Mouse (Mus musculus) limb, embryonic 12.5 days (tissue): ENCODE results near the gene Rasgrf1. TPM values are rescaled to one million over a fixed set of nuclear protein-coding genes. Genes with fewer than 3 reads are reported as not detected.
"Not testable (repeated sequence)": the region's sequence is repeated elsewhere in the genome, so short reads cannot be mapped to it uniquely, and the experiment has no call there.

Experiments used
- ATAC-seq: fragments of 200-750 bp; cut with Nextera tagmentation; 2 replicates; pipeline ENCODE4 v1.8.0; 2017; ENCODE audit warnings: low read depth, moderate TSS enrichment; ENCODE audit not compliant: insufficient number of reproducible peaks, insufficient read depth, low FRiP score, low TSS enrichment
- H3K27ac ChIP-seq: fragments of 300-500 bp; sonication (generic); 2 replicates; pipeline ENCODE4 v1.5.1; 2016; ENCODE audit warnings: mild to moderate bottlenecking, moderate library complexity
- H3K27me3 ChIP-seq: fragments of 300-500 bp; sonication (generic); 2 replicates; pipeline ENCODE4 v1.6.1; 2016; ENCODE audit warnings: mild to moderate bottlenecking, moderate library complexity
- H3K36me3 ChIP-seq: fragments of 300-500 bp; sonication (generic); 2 replicates; pipeline ENCODE4 v1.6.1; 2016; ENCODE audit warnings: mild to moderate bottlenecking, moderate library complexity
- H3K4me1 ChIP-seq: fragments of 300-500 bp; sonication (generic); replicated peaks from 2 replicates; pipeline ENCODE4 v1.6.1; 2016
- H3K4me2 ChIP-seq: fragments of 300-500 bp; sonication (generic); 2 replicates; pipeline ENCODE4 v1.6.1; 2016; ENCODE audit warnings: mild to moderate bottlenecking, moderate library complexity
- H3K4me3 ChIP-seq: fragments of 300-500 bp; sonication (generic); replicated peaks from 2 replicates; pipeline ENCODE4 v1.5.1; 2016; ENCODE audit warnings: mild to moderate bottlenecking
- H3K9ac ChIP-seq: fragments of 300-500 bp; sonication (generic); replicated peaks from 2 replicates; pipeline ENCODE4 v1.6.1; 2016; ENCODE audit warnings: mild to moderate bottlenecking, moderate library complexity
- H3K9me3 ChIP-seq: fragments of 300-500 bp; sonication (generic); 2 replicates; pipeline ENCODE4 v1.6.1; 2016; ENCODE audit warnings: mild to moderate bottlenecking, moderate library complexity
- WGBS: fragments of 180-500 bp; shearing (Covaris S2); methylation state at CpG from one replicate; pipeline ENCODE4 v1.1.7; 2016; 5-methylcytosine and 5-hydroxymethylcytosine counted together
- polyA plus RNA-seq: library from polyadenylated mRNA; unstranded; fragments of >200 nt; fragmentation: Nextera tagmentation; extraction: Ambion mirVana; gene quantifications from 2 replicates; pipeline ENCODE4 v1.2.1, GENCODE M21; 2016

Gene Rasgrf1
- polyA plus RNA-seq, 1 experiment from 2014 or later: 0.11 TPM

- Histone ChIP-seq H3K4me3 (no peak overlapping the region), H3K27me3 (peaks cover 3% of the 10 kb centered on the region; the same call in 1 of the 2 replicates), H3K4me1 (no peaks in the 10 kb centered on the region), H3K4me2 (no peak overlapping the region), H3K9me3 (no peaks in the 10 kb centered on the region), H3K27ac (no peak overlapping the region), H3K36me3 (no peaks in the 10 kb centered on the region), H3K9ac (no peak overlapping the region)
- no peak for ATAC-seq
- 89% methylated on average over 2 of the region's 2 CpGs for WGBS
Observed at GRCm38 (mm10) chr9:90060574-90060875, 150.8 kb downstream of the Rasgrf1 start.

- not testable (repeated sequence) for H3K27me3 ChIP-seq, H3K4me3 ChIP-seq, H3K27ac ChIP-seq, H3K9me3 ChIP-seq, ATAC-seq, H3K4me1 ChIP-seq, H3K9ac ChIP-seq, H3K4me2 ChIP-seq, H3K36me3 ChIP-seq
- 89% methylated on average over 5 of the region's 5 CpGs for WGBS
Observed at GRCm38 (mm10) chr9:90060932-90061331, 151.2 kb downstream of the Rasgrf1 start.

GRCm38 (mm10) chr9:90067341-90067740 is 157.6 kb downstream of the Rasgrf1 start:
- Histone ChIP-seq H3K36me3 (no peaks in the 10 kb centered on the region), H3K4me3 (no peak overlapping the region), H3K9me3 (no peaks in the 10 kb centered on the region), H3K27ac (no peak overlapping the region), H3K9ac (no peak overlapping the region), H3K4me1 (no peaks in the 10 kb centered on the region), H3K27me3 (no peaks in the 10 kb centered on the region), H3K4me2 (no peak overlapping the region)
- no peak for ATAC-seq
- 94% methylated on average over 2 of the region's 2 CpGs for WGBS

GRCm38 (mm10) chr9:90068786-90069185 is 159.1 kb downstream of the Rasgrf1 start:
- no peak for ATAC-seq
- Histone ChIP-seq H3K9me3 (no peaks in the 10 kb centered on the region), H3K4me2 (no peak overlapping the region), H3K4me1 (no peaks in the 10 kb centered on the region), H3K36me3 (no peaks in the 10 kb centered on the region), H3K27ac (no peak overlapping the region), H3K9ac (no peak overlapping the region; the same call in 1 of the 2 replicates), H3K4me3 (no peak overlapping the region), H3K27me3 (no peaks in the 10 kb centered on the region)
- WGBS: 82% methylated on average over 6 of the region's 6 CpGs

GRCm38 (mm10) chr9:90069485-90069884 is 159.8 kb downstream of the Rasgrf1 start:
- no peaks in the 10 kb centered on the region for H3K9me3 ChIP-seq
- no peak overlapping the region for H3K27ac ChIP-seq
- WGBS: 74% methylated on average over 7 of the region's 7 CpGs
- no peak overlapping the region for H3K4me3 ChIP-seq
- H3K4me1 ChIP-seq: no peaks in the 10 kb centered on the region
- H3K9ac ChIP-seq: no peak overlapping the region
- no peaks in the 10 kb centered on the region for H3K27me3 ChIP-seq
- no peaks in the 10 kb centered on the region for H3K36me3 ChIP-seq
- H3K4me2 ChIP-seq: no peak overlapping the region
- ATAC-seq: no peak; the same call in 1 of the 2 replicates

- H3K4me1 ChIP-seq: no peaks in the 10 kb centered on the region
Observed at GRCm38 (mm10) chr9:90070174-90070573, 160.5 kb downstream of the Rasgrf1 start.

GRCm38 (mm10) chr9:90075336-90075735 is 165.6 kb downstream of the Rasgrf1 start:
- H3K9me3 ChIP-seq: no peaks in the 10 kb centered on the region
- ATAC-seq: no peak
- H3K9ac ChIP-seq: no peak overlapping the region
- H3K4me3 ChIP-seq: no peak overlapping the region
- H3K36me3 ChIP-seq: no peaks in the 10 kb centered on the region
- WGBS: 86% methylated on average over 4 of the region's 4 CpGs
- H3K27me3 ChIP-seq: no peaks in the 10 kb centered on the region
- H3K27ac ChIP-seq: no peak overlapping the region
- no peak overlapping the region for H3K4me2 ChIP-seq
- no peaks in the 10 kb centered on the region for H3K4me1 ChIP-seq

More at GRCm38 (mm10) chr9:90070174-90070573, 160.5 kb downstream of the Rasgrf1 start:
- no peak overlapping the region for H3K9ac ChIP-seq
- ATAC-seq: no peak
- no peak overlapping the region for H3K27ac ChIP-seq
- H3K27me3 ChIP-seq: no peaks in the 10 kb centered on the region
- WGBS: 79% methylated on average over 7 of the region's 7 CpGs
- no peaks in the 10 kb centered on the region for H3K36me3 ChIP-seq
- no peak overlapping the region for H3K4me2 ChIP-seq
- no peaks in the 10 kb centered on the region for H3K9me3 ChIP-seq
- no peak overlapping the region for H3K4me3 ChIP-seq

GRCm38 (mm10) chr9:90076131-90076530 is 166.4 kb downstream of the Rasgrf1 start:
- Histone ChIP-seq H3K27ac (no peak overlapping the region), H3K4me3 (no peak overlapping the region), H3K9me3 (no peaks in the 10 kb centered on the region), H3K4me1 (no peaks in the 10 kb centered on the region), H3K27me3 (no peaks in the 10 kb centered on the region), H3K36me3 (no peaks in the 10 kb centered on the region), H3K4me2 (no peak overlapping the region), H3K9ac (no peak overlapping the region)
- ATAC-seq: no peak
- 91% methylated on average over 5 of the region's 5 CpGs for WGBS

Other genes with a start within 250 kb of the Rasgrf1 start
- gene Tmed3, start 204.8 kb upstream of the Rasgrf1 start, polyA plus RNA-seq: 59.9 and 65.9 TPM in 2 replicates
- gene Ankrd34c, start 171.4 kb upstream of the Rasgrf1 start, polyA plus RNA-seq: not detected in 2 replicates
- 12.6 and 15.9 TPM in 2 replicates for gene Ctsh, start 144.2 kb downstream of the Rasgrf1 start, polyA plus RNA-seq
- gene Morf4l1, start 204.9 kb downstream of the Rasgrf1 start, polyA plus RNA-seq: 502 and 512 TPM in 2 replicates